Mouse (Mus musculus) urinary bladder, adult 2 months (tissue): ENCODE data around the gene Hnrnpk. TPM values are rescaled to one million over a fixed set of nuclear protein-coding genes. Genes with fewer than 3 reads are reported as not detected.
"Not testable (repeated sequence)": the region's sequence is repeated elsewhere in the genome, so short reads cannot be mapped to it uniquely, and the experiment has no call there.

Source experiments
- DNase-seq: peaks from one replicate; pipeline ENCODE4 v3.0.0; 2022; ENCODE audit warnings: low spot score
- polyA plus RNA-seq: library from polyadenylated mRNA; depleted of rRNA; stranded (reverse); fragments of >200 nt; gene quantifications from 2 replicates; pipeline ENCODE4 v1.2.3, GENCODE M21; 2012; rRNA removed

Gene Hnrnpk
- polyA plus RNA-seq, result 504 and 577 TPM in 2 replicates

DNA sequence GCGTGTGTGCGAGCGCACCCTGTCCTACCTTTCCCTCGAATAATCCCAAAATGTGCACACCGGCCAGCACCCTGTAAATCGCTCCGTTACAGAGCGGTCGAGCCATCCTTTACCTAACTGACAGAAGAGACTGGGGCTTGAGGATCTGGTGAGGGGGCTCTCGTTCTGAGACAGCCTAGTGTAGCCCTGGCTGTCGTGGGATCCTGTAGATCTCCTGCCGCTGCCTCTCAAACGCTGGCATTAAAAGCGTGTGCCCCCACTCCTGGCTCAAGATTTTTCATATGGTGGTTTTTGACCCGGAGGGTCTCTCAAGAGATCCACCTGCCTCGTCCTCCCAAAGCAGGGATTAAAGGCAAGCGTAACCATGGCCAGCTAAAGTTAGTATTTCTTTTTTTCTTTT is at the start of gene Hnrnpk:
Gene Hnrnpk, minus strand, starts transcription at position 101 of the 400 bp plus-strand sequence.
- not testable (repeated sequence) for DNase-seq

DNA sequence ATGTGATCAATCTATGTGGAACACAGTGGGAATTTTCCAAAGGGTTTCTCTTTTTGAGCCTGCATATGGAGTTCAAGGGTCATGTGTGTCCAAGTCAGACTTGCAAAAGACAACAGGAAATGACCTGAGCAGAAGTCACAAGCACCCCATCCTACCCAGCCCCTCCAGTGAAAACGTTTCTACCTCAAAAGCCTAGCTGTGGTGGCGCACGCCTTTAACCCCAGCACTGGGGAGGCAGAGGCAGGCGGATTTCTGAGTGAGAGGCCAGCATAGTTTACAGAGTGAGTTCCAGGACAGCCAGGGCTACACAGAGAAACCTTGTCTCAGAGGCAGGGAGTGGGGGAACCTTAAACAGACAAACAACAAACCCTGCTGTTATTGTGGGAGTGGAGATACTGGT is 49.1 kb upstream of the Hnrnpk start:
- no peak for DNase-seq

DNA sequence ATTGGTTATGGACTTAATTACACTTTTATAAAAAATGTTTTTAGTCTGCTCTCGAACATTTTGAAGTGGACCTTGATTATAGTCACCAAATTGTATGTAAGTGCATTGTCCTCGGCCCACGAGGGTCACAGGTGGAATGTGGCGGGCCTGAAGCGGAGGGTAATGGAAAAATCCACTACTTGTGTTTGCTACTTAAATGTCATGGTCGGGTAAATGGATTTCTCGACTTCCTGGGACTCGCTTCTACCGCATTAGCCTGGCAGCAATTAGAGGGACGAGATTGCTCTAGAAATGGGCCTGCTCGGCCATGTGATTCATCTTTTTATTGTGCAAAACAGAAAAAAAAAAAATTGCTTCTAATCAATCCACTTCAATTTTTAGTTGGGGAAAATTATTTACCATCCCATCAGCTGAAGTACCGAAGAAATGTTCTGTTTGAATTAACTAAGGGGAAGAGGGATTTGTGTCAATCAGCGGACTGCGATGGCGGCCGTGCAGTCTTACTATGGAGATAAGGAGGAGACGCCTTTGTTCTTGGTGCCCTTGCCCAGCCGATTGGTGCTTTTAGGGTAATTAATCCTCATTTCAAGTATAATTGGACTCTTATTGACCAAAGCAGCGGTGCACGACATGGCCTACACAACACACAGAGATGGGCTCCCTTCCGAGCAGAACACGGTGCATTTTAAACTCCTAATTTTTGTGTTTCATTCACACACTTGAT is 47.5 kb upstream of the Hnrnpk start:
- DNase-seq, result no peak

DNA sequence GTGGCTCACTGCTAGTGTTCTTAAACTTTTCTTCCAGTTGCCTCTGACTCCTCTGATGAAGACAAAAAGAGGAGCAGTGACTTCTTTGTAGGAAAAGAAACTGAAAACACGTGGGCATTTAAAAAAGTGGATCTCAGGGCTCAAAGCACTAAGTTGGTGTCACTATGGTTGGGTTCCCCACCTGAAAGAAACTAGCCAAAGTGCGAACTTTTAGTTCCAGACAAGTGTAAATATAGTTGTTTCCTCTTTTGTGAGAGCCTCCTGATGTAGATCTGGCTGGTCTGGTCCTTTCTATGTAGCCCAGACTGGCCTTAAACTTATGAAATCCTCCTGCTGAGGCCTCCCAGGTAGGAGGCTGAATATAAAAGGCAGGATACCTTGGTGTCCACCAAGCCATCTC is 43.4 kb upstream of the Hnrnpk start:
- DNase-seq, result no peak

DNA sequence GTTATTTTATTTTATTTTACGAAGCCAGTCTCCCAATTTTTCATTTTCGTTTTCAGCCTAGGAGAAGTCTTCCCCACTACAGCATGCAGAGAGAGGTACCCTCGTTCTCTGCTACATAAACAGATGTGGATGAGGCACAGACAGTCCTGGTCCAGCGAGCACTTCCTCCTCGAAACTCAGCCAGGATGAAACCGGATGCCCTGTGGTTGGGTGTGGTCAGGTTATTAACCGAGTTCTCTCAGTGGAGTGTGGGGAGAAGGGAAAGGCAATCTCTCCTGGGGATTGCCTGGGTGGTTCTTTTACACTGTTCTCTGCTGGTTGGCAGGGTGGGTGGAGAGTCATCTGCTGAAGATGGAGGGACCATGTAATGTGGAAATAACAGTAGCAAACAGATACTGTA is 40.6 kb upstream of the Hnrnpk start:
- no peak for DNase-seq

DNA sequence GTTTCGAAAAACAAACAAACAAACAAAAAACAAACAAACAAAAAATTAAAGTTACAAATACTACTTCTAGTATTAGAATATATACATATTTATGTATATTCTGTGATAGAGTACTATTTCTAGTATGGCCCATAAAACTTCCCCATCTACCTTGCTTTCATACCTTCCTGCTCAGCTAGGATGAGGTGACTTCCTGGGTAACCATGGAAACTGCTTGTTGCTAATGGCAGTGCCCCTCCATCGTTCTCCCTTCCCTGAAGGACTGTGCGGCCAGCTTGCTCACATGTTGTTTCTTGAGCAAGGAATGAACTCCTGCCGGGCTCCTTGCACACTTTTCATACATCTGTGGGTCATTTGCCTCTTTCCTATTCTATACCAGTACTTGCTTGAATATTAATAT is 40.2 kb upstream of the Hnrnpk start:
- DNase-seq, result no peak

DNA sequence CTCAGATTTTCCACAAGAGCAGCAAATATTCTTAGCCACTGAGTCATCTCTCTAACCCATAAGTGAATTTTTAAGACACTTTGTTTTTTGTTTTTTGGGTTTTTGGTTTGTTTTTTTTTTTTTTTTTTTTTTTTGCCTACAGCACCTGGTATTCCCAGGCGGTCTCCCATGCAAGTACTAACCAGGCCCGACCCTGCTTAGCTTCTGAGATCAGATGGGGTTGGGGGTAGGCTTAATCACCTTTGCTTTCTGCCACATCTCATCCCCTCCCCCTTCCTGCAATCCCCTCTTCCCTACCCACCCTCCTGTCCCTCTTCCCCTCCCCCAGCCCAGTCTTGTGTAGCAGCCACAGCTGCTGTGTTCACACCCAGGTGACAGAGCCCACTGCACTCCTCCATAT is 36.6 kb upstream of the Hnrnpk start:
- no peak for DNase-seq

DNA sequence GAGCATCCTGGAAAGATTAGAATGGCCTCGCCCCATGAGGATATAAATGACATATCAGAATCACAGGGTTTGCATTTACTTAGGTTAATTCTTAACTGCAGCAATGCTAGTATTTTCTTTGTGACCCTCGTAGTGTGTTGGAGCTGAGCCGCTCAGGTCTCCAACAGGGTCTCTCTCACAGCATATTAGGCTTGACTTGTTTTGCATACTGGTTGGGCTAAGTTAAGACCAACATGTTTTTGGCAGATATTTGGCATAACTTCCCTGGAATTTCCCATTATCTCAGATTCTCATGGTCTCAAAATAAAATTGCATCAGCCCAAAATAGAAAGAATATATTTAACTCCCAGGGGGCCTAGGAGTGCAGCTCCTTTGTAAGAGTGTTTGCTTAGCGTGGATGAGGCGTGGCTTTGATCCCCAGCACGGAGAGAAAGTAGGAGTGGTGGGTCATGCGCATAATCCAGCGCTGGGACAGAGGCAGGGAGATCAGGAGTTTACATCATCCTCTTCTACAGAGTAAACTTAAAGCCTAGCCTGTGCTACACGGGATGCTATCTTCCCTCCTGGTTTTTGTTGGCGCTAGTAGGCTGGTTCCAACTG is 20.0 kb upstream of the Hnrnpk start:
- DNase-seq, result no peak

DNA sequence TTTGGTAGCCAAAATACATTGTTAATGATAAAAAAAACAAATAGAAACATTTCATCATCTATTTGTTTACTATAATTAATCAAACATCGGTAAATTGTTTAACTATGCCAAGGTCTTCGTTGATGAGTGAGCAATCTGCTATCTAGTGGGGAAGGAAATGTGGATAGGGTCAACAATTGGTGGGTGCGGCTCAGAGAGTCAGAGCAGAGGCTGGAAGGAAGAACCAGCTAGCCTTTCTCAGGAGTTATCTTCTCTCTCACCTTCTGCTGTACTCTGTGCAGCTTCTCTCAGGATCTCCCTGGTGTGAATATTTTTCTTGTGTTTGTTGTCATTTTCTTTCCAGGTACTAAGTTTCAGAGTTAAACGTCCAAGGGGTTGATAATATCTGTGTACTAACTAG is 19.1 kb upstream of the Hnrnpk start:
- DNase-seq, result no peak

DNA sequence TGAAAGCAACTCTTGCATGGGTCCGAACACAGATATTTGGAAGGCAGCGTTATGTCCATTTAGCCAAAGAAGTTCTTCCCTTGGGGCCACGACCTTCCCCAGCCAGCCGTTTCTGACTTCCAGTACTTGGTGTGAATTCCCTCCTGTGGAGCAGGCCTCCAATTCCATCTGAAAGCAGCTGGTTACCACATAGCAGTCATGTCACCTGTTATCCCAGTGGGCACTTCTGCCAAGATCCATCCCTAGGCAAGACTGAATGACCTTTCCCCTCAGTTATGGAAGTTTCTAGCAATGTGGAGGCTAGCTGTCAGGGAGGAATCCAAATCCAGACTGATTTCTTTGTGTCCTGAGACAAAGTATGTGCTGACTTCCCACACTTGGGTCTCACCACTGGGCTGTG is 17.9 kb upstream of the Hnrnpk start:
- DNase-seq, result no peak

DNA sequence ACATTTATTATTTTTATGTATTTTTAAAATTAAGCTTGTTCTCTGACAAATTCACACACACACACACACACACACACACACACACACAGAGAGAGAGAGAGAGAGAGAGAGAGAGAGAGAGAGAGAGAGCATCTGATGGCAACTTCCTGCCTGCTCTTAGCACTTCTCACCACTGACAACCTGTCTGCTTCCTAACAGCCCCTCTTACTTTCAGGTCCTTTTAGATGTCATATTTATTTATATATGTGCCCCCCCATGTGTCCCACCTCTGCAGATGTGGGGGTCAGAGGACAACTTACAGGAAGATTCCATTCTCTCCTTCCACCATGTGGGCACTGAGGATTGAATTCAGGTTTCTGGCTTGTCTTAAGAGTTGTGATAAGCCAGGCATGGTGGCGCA is 16.1 kb upstream of the Hnrnpk start:
- DNase-seq, result no peak

DNA sequence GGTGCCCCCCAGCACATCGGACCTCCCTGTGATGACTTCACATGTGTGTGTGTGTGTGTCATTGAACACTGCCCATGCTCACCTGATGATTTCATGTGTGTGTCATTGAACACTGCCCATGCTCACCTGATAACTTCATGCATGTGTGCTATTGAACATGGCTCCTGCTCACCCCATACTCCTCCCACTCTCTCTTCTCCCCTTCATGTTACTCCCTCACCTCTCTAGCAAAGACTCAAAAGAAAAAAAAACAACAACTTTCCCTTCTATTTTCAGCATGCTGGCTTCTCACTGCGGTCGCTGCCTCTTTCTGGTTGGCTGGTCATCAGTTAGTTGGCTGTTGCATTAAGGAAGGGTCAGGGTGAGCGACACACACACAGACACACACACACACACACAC is 15.5 kb upstream of the Hnrnpk start:
- no peak for DNase-seq

DNA sequence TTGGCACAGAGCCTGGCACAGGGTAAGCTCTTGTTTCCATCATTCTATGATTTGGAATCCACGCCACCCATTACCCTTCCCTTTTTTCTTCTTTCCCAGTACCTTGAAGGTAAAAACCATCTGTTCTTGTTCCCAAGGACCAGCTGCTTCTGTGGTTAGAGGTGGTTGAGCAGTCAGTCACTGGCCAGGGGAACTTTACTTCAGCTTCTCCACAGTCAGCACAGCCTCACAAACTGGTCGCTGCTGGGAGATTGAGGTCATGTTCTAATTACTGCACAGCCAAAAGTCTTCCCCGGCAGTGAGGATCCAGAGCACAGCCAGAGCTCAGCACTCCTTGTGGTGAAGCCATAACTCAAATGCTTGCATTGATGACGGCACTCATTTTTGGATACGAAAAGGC is 12.7 kb upstream of the Hnrnpk start:
- DNase-seq, result no peak

DNA sequence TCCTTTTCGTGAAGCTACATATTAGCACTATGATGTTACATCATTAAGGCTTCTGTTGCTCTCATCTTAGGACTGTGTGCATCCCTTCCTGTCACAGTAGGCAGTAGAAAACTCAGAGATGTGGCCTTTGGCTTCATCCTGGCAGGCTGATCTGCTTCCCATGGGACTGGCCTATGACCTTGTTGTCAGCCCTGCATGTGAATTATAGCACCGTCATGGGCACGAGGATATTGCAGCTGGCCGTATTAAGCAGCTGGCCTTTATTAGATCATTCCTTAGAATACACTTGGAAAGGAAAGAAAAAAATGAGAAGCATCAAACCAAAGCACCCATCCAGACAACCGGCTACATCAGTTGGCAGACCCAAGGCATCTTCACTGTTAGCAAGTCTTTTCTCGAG is 12.2 kb upstream of the Hnrnpk start:
- DNase-seq, result no peak

DNA sequence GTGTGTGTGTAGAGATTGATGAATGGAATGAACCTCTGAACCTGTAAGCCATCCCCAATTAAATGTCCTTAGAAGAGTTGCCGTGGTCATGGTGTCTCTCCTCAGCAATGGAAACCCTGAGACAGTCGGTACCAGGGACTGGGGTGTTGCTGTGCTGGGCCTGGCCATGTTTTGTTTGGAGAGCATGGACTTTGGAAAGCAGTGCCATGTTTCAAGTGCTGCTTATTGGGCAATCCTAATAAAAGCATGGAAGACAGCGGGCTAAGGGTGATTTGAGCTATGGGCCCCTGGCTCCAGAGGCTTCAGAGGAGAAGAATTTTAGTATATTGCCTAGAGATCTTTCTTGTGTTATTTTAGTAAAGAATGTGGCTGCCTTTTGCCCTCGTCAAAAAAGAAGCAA is 7.9 kb upstream of the Hnrnpk start:
- DNase-seq, result no peak

DNA sequence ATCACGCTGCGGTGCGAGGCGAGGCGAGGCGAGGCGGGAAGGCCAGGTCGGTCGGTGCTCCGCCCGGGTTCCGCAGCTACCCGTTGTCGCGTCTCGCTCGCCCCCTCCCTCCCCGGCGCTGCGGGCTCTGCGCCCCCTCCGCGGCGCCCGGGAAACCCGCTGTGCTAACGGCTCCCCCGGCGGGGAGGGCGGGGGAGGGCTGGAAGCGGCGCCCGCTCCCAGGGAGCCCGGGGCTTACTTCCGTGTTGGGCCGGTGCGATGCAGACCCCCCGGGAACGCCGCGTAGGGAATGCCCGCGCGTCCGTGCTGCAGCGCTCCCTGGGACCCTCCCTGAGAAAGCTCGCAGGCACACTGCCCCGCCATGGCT is 416 bp downstream of the Hnrnpk start:
- no peak for DNase-seq

DNA sequence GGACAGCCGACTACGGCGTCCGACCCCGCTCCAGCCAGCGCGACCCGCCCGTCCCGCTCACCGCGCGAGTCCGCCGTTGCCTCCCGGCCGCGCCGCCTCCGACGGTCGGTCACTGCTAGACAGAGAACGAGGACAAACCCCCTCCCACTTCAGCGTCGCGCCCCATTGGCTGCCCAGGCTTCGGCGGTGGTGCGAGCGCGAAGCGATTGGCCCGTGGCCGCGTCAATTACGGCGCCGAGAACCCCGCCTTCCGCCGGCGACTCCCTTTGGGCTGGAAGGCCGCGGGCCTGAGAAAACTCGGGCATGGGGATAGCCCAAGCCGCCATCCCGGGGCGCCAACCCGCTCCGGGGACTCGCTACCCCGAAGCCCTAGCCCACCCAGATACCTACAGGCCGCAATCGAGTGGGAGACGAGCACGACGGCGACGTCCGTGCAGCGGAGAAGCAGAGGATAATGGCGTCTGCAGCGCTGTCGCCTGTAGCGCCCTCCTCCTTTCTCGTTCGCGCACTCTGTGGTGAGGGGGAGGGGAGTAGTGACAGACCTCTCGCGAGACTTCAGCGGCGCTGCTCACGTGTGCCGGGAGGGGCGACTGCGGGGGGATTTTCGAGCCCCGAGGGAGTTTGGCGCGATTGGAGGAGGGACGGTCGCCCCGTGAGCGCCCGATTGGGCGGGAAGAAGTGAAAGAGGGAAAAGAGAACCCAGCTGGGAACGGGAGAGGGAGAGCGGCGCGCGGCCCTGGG is 970 bp downstream of the Hnrnpk start, which contains the start of gene Rmi1:
Gene Rmi1, plus strand, starts transcription at position 246 of the 741 bp plus-strand sequence.
- DNase-seq, result peak; percentile 100

DNA sequence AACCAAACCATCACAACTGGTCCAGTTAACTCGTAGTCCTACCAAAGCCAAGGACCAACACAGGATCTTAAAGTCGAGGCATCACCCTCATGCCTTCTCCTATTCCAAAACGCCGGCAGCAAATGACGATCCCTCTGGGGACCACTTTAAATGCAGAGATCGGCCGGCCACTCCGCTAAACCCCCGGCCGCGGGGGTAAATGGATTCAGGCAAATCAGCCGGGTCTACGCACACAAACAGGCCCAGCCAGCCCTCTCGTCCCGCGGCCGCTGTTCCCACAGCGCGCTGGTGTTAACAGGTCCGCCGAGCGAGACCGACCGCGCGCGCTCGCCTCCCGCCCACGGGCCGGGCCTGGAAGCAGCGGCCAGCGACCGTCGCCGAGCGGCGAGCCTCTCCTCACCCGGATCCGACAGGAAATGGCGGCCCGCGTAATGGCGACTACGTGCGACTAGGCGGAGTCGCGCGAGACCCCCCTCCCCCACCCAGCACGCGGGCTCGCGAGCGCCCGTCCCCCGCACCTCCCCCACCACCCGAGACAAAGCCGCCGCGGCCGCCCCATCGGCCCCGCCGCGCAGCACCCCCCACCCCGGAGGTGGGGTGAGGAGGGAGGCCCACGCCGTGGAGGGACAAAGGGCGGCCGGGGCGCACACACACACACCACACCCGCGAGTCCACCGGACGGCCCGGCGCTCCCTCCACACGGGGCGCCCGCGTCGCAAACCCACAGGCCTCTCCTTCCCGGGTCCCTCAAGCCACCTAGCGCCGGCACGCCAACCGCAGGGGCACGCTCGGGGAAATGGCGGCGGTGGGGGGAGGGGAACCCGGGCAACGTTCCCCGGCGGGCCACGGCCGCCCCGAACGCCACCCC is 1.8 kb downstream of the Hnrnpk start:
- DNase-seq, result no peak

DNA sequence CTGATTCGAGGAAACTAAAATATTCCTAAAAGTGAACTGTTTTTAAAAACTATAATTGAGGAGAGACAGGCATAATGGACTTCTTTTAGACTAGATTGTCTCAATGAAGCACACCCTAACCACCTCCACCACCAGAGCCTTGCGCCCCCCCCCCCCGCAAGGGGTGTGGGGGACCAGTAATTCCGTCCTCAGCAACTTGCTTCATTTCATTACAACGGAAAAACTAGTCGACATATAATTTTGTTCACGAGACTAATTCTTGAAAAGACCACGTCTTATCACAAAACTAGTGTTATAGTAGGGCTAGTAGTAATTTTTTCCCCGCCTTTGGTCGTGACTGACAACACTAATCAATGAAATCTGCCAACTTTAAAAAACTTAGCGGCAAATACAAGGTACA is 2.6 kb downstream of the Hnrnpk start:
- DNase-seq, result no peak

DNA sequence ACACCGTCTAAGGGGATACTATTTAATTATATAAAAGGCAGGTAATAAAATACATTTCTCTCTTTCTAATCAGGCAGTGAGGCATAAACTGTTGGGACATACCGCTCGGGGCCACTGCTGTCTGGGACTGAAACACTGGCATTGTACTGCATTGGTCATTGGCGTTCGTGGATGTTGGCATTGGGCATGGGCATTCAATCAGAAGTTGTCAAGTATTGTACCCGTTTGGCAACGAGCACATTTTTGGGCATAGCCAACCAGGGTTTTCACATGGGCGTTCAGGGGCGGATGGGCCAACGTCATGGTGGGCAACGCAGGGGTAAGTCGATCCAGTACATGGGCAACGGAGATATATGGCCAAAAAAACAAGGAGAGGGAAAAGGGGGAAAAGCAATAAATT is 5.5 kb downstream of the Hnrnpk start:
- DNase-seq, result no peak

DNA sequence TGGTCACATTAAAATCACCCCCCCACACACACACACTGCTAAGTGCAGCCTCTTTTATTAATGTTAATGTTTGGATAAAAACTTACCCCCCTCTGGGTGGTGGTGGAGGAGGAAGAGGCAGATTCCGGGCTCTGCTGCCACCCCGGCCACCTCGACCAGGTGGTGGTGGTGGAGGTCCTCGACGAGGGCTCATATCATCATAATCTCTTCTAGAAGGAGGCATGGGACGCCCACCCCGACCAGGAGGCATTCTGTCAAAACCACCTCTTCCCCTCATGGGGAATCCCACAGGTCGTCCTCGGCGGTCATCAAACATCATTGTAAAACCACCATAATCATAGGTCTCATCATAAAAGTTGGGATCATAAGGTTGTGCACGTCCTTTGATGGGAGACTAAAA is 8.8 kb downstream of the Hnrnpk start:
- not testable (repeated sequence) for DNase-seq

DNA sequence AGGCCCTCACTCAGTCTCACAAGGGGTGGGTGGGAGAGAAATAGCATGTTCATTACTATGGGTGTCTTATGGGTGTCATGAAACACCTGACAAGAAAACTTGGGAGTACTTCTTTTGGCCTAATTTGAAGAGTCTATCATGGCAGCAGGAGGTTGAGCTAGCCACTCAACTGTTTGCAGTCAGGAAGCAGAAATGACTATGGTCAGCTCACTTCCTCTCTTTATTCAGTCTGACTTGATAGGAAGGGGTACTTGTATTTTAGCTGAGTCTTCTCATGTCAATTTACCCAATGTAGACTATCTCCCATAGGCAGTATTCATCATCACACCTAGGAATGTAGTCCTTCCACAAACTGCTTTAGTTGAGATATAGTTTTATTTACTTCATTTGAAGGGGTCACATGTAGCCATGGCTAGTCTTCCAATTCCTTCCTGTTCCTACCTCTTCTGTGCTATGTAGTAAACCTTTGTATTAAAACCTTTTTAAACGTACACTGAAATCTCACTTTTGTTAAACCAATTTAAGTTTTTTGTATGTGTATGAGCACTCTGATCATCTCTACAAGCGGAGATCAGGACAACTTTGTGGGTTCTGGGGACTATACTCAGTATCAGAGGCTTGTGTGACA is 13.7 kb downstream of the Hnrnpk start:
- DNase-seq, result no peak
